Mouse (Mus musculus) brain, embryonic 14.5 days (tissue): ENCODE measurements at regions not wholly inside any gene's neighbourhood (a gene's known extent, or its start where the extent isn't known, plus 50 kb on each side); places are given as distances from the start of the nearest gene placed in this dataset.

ENCODE experiments used
- CTCF ChIP-seq: fragments of 200-500 bp; IDR thresholded peaks from 2 replicates; pipeline ENCODE4 v1.5.1; 2012; ENCODE audit warnings: inconsistent platforms, mild to moderate bottlenecking, moderate library complexity, borderline replicate concordance; ENCODE audit not compliant: insufficient read depth, insufficient read length; ENCODE audit errors: extremely low read depth
- POLR2A ChIP-seq: fragments of 200-500 bp; IDR thresholded peaks from 2 replicates; pipeline ENCODE4 v1.6.1; 2012; ENCODE audit warnings: mild to moderate bottlenecking, inconsistent platforms, borderline replicate concordance; ENCODE audit not compliant: poor library complexity, insufficient read depth, insufficient read length, severe bottlenecking; ENCODE audit errors: extremely low read depth

GRCm38 (mm10) chr8:23563065-23564020 is 1152.2 kb downstream of the Mrps31 start:
- TF ChIP-seq CTCF, result no peak
- TF ChIP-seq POLR2A, result no peak
